Mouse (Mus musculus) E14TG2a.4 (cell line): ENCODE data around the gene Vav1.

Source experiments
- H3K27me3 ChIP-seq: 2 replicates; pipeline ENCODE4 v1.6.1; 2014; ENCODE audit warnings: low read length, control low read depth; ENCODE audit not compliant: insufficient read depth
- H3K36me3 ChIP-seq: 2 replicates; pipeline ENCODE4 v1.6.1; 2014; ENCODE audit warnings: low read length, control low read depth; ENCODE audit not compliant: insufficient read depth
- H3K4me1 ChIP-seq: replicated peaks from 2 replicates; pipeline ENCODE4 v1.6.1; 2014; ENCODE audit warnings: low read depth, low read length, control low read depth
- H3K4me3 ChIP-seq: replicated peaks from 2 replicates; pipeline ENCODE4 v1.5.1; 2014; ENCODE audit warnings: mild to moderate bottlenecking, low read length
- H3K9me3 ChIP-seq: 2 replicates; pipeline ENCODE4 v1.6.1; 2014; ENCODE audit warnings: low read length, control low read depth
- CTCF ChIP-seq: conservative IDR thresholded peaks from 2 replicates; pipeline ENCODE4 v1.5.1; 2014; ENCODE audit warnings: low read length
- NANOG ChIP-seq: IDR thresholded peaks from 2 replicates; pipeline ENCODE4 v1.6.1; 2014; ENCODE audit warnings: borderline replicate concordance, low read length, mixed read lengths
- POU5F1 ChIP-seq: IDR thresholded peaks from 2 replicates; pipeline ENCODE4 v1.6.1; 2014; ENCODE audit warnings: low read length, borderline replicate concordance

Vav1 gene

DNA sequence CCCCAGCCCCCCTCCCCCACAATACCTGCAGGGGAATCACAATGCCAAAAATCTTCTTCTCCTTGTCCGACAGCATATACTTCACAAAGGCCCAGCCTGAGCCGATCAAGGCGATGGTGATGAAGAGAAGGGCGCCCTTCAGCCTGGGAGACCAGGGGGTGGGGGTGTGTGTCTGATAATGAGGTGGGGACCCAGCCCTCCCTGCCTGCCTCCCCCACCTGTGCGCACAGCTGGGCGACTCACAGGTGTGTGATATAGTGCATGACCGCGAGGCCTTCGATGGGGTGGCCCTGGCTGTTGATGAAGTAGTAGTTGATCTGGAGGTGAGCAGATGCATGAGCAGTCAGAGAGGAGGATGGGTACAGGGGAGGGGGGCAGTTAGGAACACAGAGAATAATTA, 41.7 kb upstream of the Vav1 start:
- no peak overlapping the region for H3K4me3 ChIP-seq
- H3K27me3 ChIP-seq, result no peaks in the 10 kb centered on the region
- peaks cover 46% of the 10 kb centered on the region for H3K36me3 ChIP-seq
- peaks cover 14% of the 10 kb centered on the region for H3K4me1 ChIP-seq
- H3K9me3 ChIP-seq, result no peaks in the 10 kb centered on the region
- TF ChIP-seq POU5F1 (no peak), NANOG (no peak), CTCF (no peak)

DNA sequence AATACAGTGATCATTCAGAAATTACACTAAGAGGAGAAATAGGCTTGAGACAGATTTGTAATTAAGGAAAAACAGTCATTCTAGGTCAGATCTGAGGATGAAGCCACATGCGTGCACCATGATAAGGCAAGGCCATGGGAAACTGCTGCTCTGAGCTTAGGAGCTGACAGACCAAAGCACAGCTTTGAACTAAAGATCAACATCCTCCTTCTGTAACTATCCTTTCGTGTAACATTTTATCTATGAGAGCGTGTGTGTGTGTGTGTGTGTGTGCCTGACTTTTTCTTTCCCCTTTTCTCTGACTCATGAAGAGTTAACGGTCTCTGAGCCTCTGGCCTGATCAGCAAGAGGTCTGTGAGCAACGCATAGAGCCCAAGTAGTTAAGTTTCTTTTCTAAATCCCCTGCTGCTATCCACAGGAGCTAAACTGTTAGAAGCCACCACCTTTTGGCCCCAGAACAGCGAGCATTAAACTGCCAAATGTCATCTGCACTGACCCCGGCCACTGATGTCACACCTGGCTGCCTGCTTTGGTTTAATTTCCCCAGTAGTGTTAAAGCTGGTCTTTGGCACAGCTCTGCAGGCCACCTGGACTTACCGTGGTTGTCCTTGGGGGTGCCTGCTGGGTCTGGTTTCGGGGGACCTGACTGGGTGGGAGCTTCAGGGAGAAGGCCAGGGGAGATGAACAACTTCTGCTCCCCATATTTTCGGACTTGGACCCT, 35.1 kb upstream of the Vav1 start:
- no peak for TF ChIP-seq CTCF
- TF ChIP-seq POU5F1, result no peak
- no peak for TF ChIP-seq NANOG
- H3K4me1 ChIP-seq, result peaks cover 21% of the 10 kb centered on the region
- H3K36me3 ChIP-seq, result peaks cover 43% of the 10 kb centered on the region
- H3K27me3 ChIP-seq, result no peaks in the 10 kb centered on the region
- no peak overlapping the region for H3K4me3 ChIP-seq
- no peaks in the 10 kb centered on the region for H3K9me3 ChIP-seq

- no peaks in the 10 kb centered on the region for H3K27me3 ChIP-seq
- H3K36me3 ChIP-seq, result peaks cover 43% of the 10 kb centered on the region
- no peak overlapping the region for H3K4me3 ChIP-seq
- peaks cover 29% of the 10 kb centered on the region for H3K4me1 ChIP-seq
- no peaks in the 10 kb centered on the region for H3K9me3 ChIP-seq
- TF ChIP-seq POU5F1 (no peak), CTCF (no peak), NANOG (no peak)
Observed at GRCm38 (mm10) chr17:57245311-57245929, 33.5 kb upstream of the Vav1 start.

- Histone ChIP-seq H3K27me3 (no peaks in the 10 kb centered on the region), H3K4me1 (peaks cover 43% of the 10 kb centered on the region), H3K36me3 (peaks cover 48% of the 10 kb centered on the region), H3K9me3 (no peaks in the 10 kb centered on the region), H3K4me3 (peak overlapping the region; percentile 97)
- no peak for TF ChIP-seq CTCF
- no peak for TF ChIP-seq POU5F1
- TF ChIP-seq NANOG, result no peak
Observed at GRCm38 (mm10) chr17:57246663-57247392, 32.1 kb upstream of the Vav1 start.

- TF ChIP-seq POU5F1, result no peak
- TF ChIP-seq NANOG, result no peak
- Histone ChIP-seq H3K4me1 (peaks cover 48% of the 10 kb centered on the region), H3K36me3 (peaks cover 49% of the 10 kb centered on the region), H3K27me3 (no peaks in the 10 kb centered on the region), H3K4me3 (peak overlapping the region; percentile 97), H3K9me3 (no peaks in the 10 kb centered on the region)
Observed at GRCm38 (mm10) chr17:57247393-57248200, 31.3 kb upstream of the Vav1 start.

- Histone ChIP-seq H3K4me3 (peak within 1 kb of the TSS; percentile 97), H3K36me3 (peaks cover 49% of the 10 kb centered on the region), H3K4me1 (peaks cover 51% of the 10 kb centered on the region), H3K9me3 (no peaks in the 10 kb centered on the region), H3K27me3 (no peaks in the 10 kb centered on the region)
- TF ChIP-seq CTCF (peak; percentile 34), POU5F1 (no peak), NANOG (no peak)
Observed at GRCm38 (mm10) chr17:57248201-57248699, 30.6 kb upstream of the Vav1 start, which contains the start of gene Gpr108. Gene Gpr108 (minus strand): TSS chr17:57248446.

- H3K4me3 ChIP-seq, result peak overlapping the region; percentile 97
- H3K4me1 ChIP-seq, result peaks cover 56% of the 10 kb centered on the region
- H3K36me3 ChIP-seq, result peaks cover 52% of the 10 kb centered on the region
- H3K9me3 ChIP-seq, result no peaks in the 10 kb centered on the region
- H3K27me3 ChIP-seq, result no peaks in the 10 kb centered on the region
- TF ChIP-seq POU5F1, result no peak
- no peak for TF ChIP-seq NANOG
- TF ChIP-seq CTCF, result no peak
Observed at GRCm38 (mm10) chr17:57248771-57249170, 30.1 kb upstream of the Vav1 start.
